Mouse (Mus musculus) liver, embryonic 12.5 days (tissue): ENCODE data around the gene Dynll2. TPM values are rescaled to one million over a fixed set of nuclear protein-coding genes. Genes with fewer than 3 reads are reported as not detected.
A peak's percentile ranks its signal among the peaks of the same experiment; 100 is the strongest.

ENCODE experiments used
- ATAC-seq: fragments of 200-750 bp; cut with Nextera tagmentation; 2 replicates; pipeline ENCODE4 v1.8.0; 2017; ENCODE audit warnings: moderate number of reproducible peaks, mild to moderate bottlenecking, moderate library complexity
- H3K27ac ChIP-seq: fragments of 300-500 bp; sonication (generic); 2 replicates; pipeline ENCODE4 v1.5.1; 2016; ENCODE audit warnings: mild to moderate bottlenecking
- H3K27me3 ChIP-seq: fragments of 300-500 bp; sonication (generic); replicated peaks from 2 replicates; pipeline ENCODE4 v1.6.1; 2016; ENCODE audit warnings: mild to moderate bottlenecking, moderate library complexity
- H3K36me3 ChIP-seq: fragments of 300-500 bp; sonication (generic); 2 replicates; pipeline ENCODE4 v1.6.1; 2016; ENCODE audit warnings: mild to moderate bottlenecking, moderate library complexity
- H3K4me1 ChIP-seq: fragments of 300-500 bp; sonication (generic); 2 replicates; pipeline ENCODE4 v1.6.1; 2016
- H3K4me2 ChIP-seq: fragments of 300-500 bp; sonication (generic); 2 replicates; pipeline ENCODE4 v1.6.1; 2016; ENCODE audit warnings: mild to moderate bottlenecking, moderate library complexity
- H3K4me3 ChIP-seq: fragments of 300-500 bp; sonication (generic); 2 replicates; pipeline ENCODE4 v1.5.1; 2016; ENCODE audit warnings: mild to moderate bottlenecking, moderate library complexity
- H3K9ac ChIP-seq: fragments of 300-500 bp; sonication (generic); 2 replicates; pipeline ENCODE4 v1.6.1; 2016; ENCODE audit warnings: mild to moderate bottlenecking, moderate library complexity
- H3K9me3 ChIP-seq: fragments of 300-500 bp; sonication (generic); replicated peaks from 2 replicates; pipeline ENCODE4 v1.6.1; 2016; ENCODE audit warnings: mild to moderate bottlenecking, moderate library complexity
- WGBS: fragments of 180-500 bp; shearing (Covaris S2); methylation state at CpG from one replicate; pipeline ENCODE4 v1.1.7; 2016; ENCODE audit not compliant: insufficient replicate concordance; 5-methylcytosine and 5-hydroxymethylcytosine counted together
- polyA plus RNA-seq: library from polyadenylated mRNA; unstranded; fragments of >200 nt; fragmentation: Nextera tagmentation; extraction: Ambion mirVana; gene quantifications from 2 replicates; pipeline ENCODE4 v1.2.1, GENCODE M21; 2016

The Dynll2 gene
- polyA plus RNA-seq, 1 experiment from 2014 or later = 15.5 TPM

DNA sequence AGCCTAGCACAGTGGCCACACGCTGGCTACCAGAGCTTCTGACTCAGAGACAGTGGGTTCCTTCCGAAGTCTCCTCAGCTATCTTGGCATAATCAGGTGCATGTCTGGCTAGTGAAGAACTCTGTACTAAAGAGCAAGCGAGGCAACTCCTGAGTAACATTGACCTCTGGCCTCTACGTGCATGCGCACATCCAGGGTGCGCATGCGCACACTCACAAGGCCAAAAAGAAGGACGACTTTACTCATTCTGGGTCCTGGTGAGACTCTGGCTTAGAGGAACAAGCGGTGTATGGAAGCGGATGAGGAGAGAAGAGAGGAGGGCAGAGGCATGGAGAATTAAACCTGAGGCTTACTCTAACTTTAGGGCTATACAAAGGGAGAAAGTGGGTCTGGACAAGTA lies 26.3 kb upstream of the Dynll2 start:
- no peak for ATAC-seq
- Histone ChIP-seq H3K4me1 (no peaks in the 10 kb centered on the region), H3K9ac (no peak overlapping the region), H3K27ac (no peak overlapping the region), H3K9me3 (no peaks in the 10 kb centered on the region), H3K27me3 (peaks cover 25% of the 10 kb centered on the region), H3K36me3 (no peaks in the 10 kb centered on the region), H3K4me2 (no peak overlapping the region), H3K4me3 (no peak overlapping the region)
- 77% methylated on average over 10 of the region's 10 CpGs for WGBS

DNA sequence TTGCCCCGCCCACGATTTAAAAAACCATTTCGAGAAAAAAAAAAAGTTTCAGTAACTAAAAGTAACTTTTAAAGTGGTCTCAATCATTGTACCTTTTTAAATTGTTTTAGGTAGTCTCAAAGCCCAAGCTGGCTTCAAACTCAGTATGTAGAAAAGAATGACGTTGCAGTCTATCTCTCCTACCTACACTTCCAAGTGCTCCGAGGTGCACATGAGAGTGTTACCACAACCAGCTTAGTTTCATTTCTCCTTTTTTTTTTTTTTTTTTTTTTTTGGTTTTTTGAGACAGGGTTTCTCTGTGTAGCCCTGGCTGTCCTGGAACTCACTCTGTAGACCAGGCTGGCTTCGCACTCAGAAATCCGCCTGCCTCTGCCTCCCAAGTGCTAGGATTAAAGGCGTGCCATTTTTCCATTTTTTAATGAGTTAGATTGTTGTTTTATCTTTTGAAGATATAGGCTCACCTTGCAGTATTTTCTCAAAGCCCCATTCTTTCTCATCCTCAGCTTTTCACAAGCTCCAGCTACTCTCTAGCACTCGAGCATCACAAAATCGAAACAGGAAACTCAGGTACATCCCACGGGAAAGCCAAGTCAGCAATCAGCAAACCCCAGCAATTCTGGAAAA lies 25.4 kb upstream of the Dynll2 start:
- no peaks in the 10 kb centered on the region for H3K36me3 ChIP-seq
- no peak overlapping the region for H3K27ac ChIP-seq
- H3K9me3 ChIP-seq = no peaks in the 10 kb centered on the region
- H3K4me2 ChIP-seq = no peak overlapping the region
- H3K4me1 ChIP-seq = no peaks in the 10 kb centered on the region
- no peak overlapping the region for H3K4me3 ChIP-seq
- WGBS = 66% methylated on average over 11 of the region's 11 CpGs
- H3K27me3 ChIP-seq = peaks cover 26% of the 10 kb centered on the region
- H3K9ac ChIP-seq = no peak overlapping the region
- no peak for ATAC-seq

DNA sequence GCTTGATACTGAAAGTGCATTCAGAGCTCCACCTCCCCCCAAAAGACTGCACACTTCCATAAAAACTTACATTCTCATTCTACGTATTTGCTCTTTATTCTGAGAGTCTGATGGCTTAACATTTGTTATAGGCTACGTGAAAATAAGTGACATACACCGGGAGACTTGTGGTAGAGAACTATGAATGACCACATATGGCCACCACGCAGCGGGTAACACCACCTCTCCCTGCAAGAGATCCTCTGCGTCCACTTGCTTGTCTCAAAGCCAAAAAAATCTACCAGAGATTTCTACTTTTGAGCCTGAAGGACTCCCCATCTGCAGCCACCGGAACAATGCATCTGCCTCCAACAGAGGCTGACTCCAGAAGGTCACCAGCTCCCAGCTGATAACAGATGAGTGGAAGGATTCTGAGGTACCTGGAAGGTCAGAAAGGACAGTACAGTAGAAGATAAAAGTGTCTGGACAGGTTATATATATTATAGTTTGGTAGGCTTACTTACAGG lies 24.6 kb upstream of the Dynll2 start:
- Histone ChIP-seq H3K36me3 (no peaks in the 10 kb centered on the region), H3K27me3 (peaks cover 26% of the 10 kb centered on the region), H3K4me1 (no peaks in the 10 kb centered on the region), H3K9me3 (no peaks in the 10 kb centered on the region), H3K27ac (no peak overlapping the region), H3K4me3 (no peak overlapping the region), H3K9ac (no peak overlapping the region), H3K4me2 (no peak overlapping the region)
- 71% methylated on average over 7 of the region's 7 CpGs for WGBS
- ATAC-seq = no peak

DNA sequence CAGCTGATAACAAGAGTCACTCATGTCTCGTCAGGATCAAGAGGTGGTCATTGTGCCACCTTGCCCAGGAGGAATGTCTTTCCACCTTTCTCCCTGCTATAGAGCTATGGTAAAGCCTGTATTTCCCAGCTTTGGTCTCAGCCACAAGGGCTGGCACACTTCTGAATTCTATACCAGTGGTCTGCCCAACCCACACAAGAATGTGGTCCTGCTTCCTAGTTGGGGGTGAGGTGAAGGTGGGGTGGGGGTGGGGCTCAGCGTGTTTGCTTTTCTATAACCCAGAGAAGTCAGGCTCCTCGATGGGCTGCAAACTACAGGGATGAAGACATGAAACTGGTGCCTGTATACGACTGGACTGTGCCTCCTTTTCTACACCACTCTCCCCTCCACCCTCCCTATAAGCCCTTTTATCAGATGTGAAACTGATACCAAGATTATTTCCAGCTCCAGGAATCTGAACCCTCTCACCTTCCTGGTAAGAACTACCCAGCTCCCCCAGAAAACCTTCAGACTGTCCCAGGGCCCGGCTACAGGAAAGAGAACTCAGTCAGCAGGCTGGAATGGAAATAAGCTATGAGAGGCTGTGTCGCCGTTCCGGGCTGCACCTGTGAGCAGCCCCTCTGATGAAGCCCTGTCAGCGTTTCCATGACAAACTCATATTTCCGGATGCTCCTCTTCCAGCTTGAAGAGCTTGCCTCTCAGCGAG lies 24.0 kb upstream of the Dynll2 start:
- Histone ChIP-seq H3K4me1 (no peaks in the 10 kb centered on the region), H3K9me3 (no peaks in the 10 kb centered on the region), H3K36me3 (no peaks in the 10 kb centered on the region), H3K9ac (no peak overlapping the region), H3K27ac (no peak overlapping the region), H3K27me3 (peaks cover 26% of the 10 kb centered on the region), H3K4me2 (no peak overlapping the region), H3K4me3 (no peak overlapping the region)
- WGBS = 56% methylated on average over 11 of the region's 11 CpGs
- no peak for ATAC-seq

- WGBS = 36% methylated on average over 16 of the region's 16 CpGs
- H3K4me3 ChIP-seq = no peak overlapping the region
- no peaks in the 10 kb centered on the region for H3K9me3 ChIP-seq
- H3K9ac ChIP-seq = no peak overlapping the region
- H3K4me2 ChIP-seq = no peak overlapping the region
- no peak for ATAC-seq
- no peak overlapping the region for H3K27ac ChIP-seq
- peaks cover 26% of the 10 kb centered on the region for H3K27me3 ChIP-seq
- no peaks in the 10 kb centered on the region for H3K4me1 ChIP-seq
- no peaks in the 10 kb centered on the region for H3K36me3 ChIP-seq
Observed at GRCm38 (mm10) chr11:88009542-88010190, 22.3 kb upstream of the Dynll2 start.

- Histone ChIP-seq H3K36me3 (no peaks in the 10 kb centered on the region), H3K4me1 (no peaks in the 10 kb centered on the region), H3K9me3 (no peaks in the 10 kb centered on the region), H3K27ac (no peak overlapping the region), H3K4me3 (no peak overlapping the region), H3K9ac (no peak overlapping the region), H3K4me2 (no peak overlapping the region), H3K27me3 (peaks cover 26% of the 10 kb centered on the region)
- WGBS = 20% methylated on average over 1 of the region's 1 CpGs
- no peak for ATAC-seq
Observed at GRCm38 (mm10) chr11:88008641-88009040, 21.3 kb upstream of the Dynll2 start.

DNA sequence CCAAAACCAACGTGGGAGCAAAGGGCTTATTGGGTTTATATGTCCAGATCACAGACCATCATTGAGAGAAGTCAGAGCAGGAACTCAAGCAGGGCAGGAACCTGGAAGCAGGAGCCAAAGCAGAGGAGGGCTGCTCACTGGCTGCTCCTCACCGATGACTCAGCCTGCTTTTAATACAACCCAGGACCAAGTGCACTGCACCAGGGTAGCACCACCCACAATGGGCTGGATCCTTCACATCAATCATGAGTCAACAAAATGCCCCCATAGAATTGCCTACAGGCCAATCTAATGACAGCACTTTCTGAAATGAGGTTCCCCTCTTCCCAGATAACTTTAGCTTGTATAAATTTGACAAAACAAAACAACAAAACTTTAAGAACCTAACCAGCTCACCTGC lies 16.8 kb upstream of the Dynll2 start:
- H3K4me1 ChIP-seq = no peaks in the 10 kb centered on the region
- no peak overlapping the region for H3K4me3 ChIP-seq
- H3K4me2 ChIP-seq = no peak overlapping the region
- H3K9me3 ChIP-seq = peaks cover 4% of the 10 kb centered on the region; the same call in 1 of the 2 replicates
- H3K9ac ChIP-seq = no peak overlapping the region
- H3K36me3 ChIP-seq = no peaks in the 10 kb centered on the region
- peaks cover 6% of the 10 kb centered on the region; the same call in 1 of the 2 replicates for H3K27me3 ChIP-seq
- no peak for ATAC-seq
- 32% methylated on average over 2 of the region's 2 CpGs for WGBS
- no peak overlapping the region for H3K27ac ChIP-seq

GRCm38 (mm10) chr11:88002738-88003137 lies 15.4 kb upstream of the Dynll2 start:
- H3K4me1 ChIP-seq = no peaks in the 10 kb centered on the region
- WGBS = 45% methylated on average over 4 of the region's 4 CpGs

DNA sequence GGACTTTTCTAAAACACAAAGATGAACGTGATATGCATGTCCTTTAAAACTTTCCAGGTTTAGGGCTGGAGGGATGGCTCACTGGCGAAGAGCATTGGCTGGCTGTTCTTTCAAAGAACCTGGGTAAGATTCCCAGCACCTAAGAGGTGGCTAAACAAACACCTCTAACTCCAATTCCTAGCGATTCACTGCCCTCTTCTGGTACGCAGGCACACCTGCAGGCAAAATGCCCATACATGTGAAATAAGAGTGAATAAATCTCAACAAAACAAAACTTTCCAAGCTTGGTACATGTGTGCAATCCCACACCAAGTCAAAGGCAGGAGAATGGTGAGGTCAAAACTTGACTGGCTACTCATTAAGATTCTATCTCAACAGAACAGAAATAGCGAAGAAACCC lies 12.4 kb upstream of the Dynll2 start:
- Histone ChIP-seq H3K9ac (no peak overlapping the region), H3K27me3 (no peaks in the 10 kb centered on the region), H3K4me3 (no peak overlapping the region), H3K36me3 (no peaks in the 10 kb centered on the region), H3K4me1 (no peaks in the 10 kb centered on the region), H3K27ac (no peak overlapping the region), H3K9me3 (peaks cover 4% of the 10 kb centered on the region; the same call in 1 of the 2 replicates), H3K4me2 (no peak overlapping the region)
- ATAC-seq = no peak
- 75% methylated on average over 5 of the region's 5 CpGs for WGBS

More at GRCm38 (mm10) chr11:88002738-88003137, 15.4 kb upstream of the Dynll2 start:
- Histone ChIP-seq H3K36me3 (no peaks in the 10 kb centered on the region), H3K27me3 (no peaks in the 10 kb centered on the region; the same call in 1 of the 2 replicates), H3K9ac (no peak overlapping the region), H3K27ac (no peak overlapping the region), H3K4me3 (no peak overlapping the region), H3K4me2 (no peak overlapping the region), H3K9me3 (peaks cover 4% of the 10 kb centered on the region; the same call in 1 of the 2 replicates)
- no peak for ATAC-seq

GRCm38 (mm10) chr11:87991806-87992205 lies 4.5 kb upstream of the Dynll2 start:
- H3K27ac ChIP-seq = no peak overlapping the region

GRCm38 (mm10) chr11:87987861-87988260 lies 528 bp upstream of the Dynll2 start:
- Histone ChIP-seq H3K4me2 (peak overlapping the region; percentile 97), H3K27ac (peak overlapping the region; percentile 92), H3K27me3 (0 out of 2 replicates have a peak, but pooled peaks cover 3% of the 10 kb centered on the region), H3K4me3 (peak overlapping the region; percentile 92), H3K9me3 (no peaks in the 10 kb centered on the region), H3K4me1 (peaks cover 35% of the 10 kb centered on the region), H3K9ac (peak overlapping the region; percentile 98), H3K36me3 (peaks cover 16% of the 10 kb centered on the region)
- WGBS = 73% methylated on average over 11 of the region's 11 CpGs
- no peak for ATAC-seq

More at GRCm38 (mm10) chr11:87991806-87992205, 4.5 kb upstream of the Dynll2 start:
- Histone ChIP-seq H3K9ac (no peak overlapping the region), H3K36me3 (no peaks in the 10 kb centered on the region), H3K4me2 (no peak overlapping the region), H3K9me3 (no peaks in the 10 kb centered on the region), H3K4me1 (peaks cover 5% of the 10 kb centered on the region), H3K27me3 (0 out of 2 replicates have a peak, but pooled peaks cover 3% of the 10 kb centered on the region), H3K4me3 (no peak overlapping the region)
- 33% methylated on average over 4 of the region's 4 CpGs for WGBS
- no peak for ATAC-seq
